Mouse (Mus musculus) spleen, adult 18-20 months (tissue): Measurements from ENCODE around the gene Luc7l3.
"Not testable (repeated sequence)": the region's sequence is repeated elsewhere in the genome, so short reads cannot be mapped to it uniquely, and the experiment has no call there.

ENCODE experiments used
- DNase-seq, 2 experiments: peaks; one replicate each; pipeline ENCODE4 v3.0.0; 2022; ENCODE audit warnings: mixed read lengths in 2 of 2

Luc7l3 gene

DNA sequence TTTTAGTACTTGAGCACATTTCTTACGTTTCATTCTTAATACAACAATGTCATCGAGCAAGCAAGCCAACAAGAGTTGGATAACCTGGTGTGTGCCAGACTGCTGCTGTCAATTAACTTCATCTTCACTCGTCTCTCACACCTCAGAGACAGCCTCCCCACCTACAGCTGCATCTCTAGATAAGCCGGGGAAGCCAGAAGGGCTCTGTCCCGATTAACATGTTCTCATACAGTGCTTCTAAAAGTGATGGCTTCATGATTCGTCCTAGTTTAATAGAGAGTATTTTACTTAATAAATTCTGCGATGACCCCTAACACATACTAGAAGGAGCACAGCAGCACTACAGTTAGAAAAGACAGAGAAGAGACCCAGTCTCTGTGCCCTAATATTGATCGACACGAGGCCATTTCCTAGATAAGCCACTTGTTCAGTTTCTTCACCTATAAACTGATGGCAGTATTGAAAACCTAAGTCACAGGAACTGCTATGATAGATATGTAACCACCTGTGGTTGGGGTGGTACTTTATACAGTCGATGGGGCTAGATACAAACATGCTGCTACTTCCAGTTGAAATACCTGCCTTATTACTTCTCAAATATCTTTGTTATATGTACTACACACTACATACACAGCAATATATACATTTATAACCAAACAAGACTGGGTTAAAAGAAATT is 31.6 kb downstream of the Luc7l3 start:
- no peak for DNase-seq

DNA sequence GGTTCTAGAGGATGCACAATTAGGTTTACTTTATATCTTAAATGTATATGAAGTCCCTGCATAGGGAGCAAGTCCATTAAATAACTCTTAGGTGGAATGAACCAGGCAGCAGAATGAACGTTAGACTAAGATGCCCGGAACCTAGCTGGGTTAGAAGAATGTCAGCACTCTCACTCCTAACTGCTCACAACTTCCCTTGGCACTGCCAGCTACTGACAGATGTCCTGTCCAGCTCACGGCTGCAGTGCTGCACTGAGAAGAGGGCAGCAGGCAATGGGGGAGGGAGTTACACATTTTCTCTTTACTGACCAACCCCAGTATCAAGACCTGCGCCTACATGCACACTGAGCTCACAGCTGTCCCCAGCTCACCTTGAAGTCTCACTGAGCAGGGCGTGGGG is 34.7 kb downstream of the Luc7l3 start:
- DNase-seq: no peak

DNA sequence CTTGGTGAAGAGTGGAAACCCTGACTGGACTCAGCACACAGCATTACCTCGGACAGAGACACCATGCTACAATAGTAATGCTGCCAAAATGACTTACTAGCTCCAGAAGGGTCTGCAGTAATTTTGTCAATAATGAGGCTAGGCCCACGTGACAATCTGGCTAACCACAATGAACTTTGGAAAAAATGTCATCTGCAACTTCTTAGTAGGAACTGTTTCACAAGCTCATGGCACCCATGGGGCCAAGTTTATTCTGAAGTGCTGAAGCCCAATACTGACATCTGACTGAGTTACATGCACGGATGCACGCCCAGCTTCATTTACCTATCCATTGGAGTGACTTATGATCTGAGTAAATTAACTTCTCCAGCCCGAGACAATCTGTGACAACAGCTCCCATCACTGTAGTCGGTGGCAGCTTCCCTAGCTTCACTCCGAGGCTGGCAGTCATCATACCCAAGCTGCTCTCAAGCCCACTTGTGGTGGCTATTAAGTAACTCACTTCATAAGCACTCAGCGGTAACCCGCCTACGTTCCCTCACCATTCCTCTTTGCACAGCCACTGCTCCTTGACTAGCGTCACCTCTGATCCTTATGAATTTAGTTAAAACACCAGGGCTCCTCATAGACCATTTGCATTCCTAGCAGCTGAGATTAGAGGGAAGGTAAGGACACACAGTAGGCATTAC is 35.8 kb downstream of the Luc7l3 start:
- no peak for DNase-seq

DNA sequence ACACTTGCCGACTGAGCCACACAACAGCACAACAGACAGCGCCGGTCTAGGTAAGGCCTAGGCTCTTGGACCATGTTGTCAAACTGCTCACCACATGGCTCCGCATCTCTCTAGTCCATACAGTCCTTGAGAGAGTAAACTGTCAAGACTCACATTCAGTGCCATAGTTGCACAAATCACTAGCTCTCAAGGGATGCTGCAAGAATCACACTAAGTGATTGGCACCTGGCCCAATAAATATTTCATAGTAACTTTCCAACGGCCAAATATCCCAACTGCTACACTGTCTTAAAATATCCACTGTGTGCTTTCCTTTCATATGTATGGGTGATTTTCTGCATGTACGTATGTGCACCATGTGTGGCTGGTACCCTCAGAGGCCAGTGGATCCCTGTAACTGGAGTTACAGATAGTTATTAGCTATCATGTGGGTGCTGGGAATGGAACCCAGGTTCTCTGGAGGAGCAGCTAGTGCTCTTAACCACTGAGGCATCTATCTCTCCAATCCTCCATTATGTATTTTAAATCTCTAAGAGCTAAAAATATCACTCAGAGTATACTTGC is 38.2 kb downstream of the Luc7l3 start:
- no peak for DNase-seq

DNA sequence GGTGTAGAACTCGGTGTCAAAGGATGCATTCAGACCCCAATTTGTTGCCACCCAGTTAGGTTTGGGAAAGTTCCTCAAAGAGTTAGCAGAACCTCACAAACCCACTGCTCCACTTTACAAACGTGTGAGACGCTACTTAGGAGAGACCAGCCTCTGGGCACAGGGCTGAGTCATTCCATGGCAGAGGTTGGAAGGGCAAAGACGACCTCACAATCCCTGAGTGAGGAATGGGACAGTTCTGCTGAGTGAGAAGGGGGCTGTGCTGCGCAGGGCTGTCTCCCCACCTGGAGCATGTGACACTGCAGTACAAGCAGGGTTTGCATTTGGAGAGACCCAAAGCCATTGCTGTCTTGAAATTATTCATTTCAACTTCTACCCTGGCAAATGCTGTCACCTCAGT is 39.5 kb downstream of the Luc7l3 start:
- no peak for DNase-seq

DNA sequence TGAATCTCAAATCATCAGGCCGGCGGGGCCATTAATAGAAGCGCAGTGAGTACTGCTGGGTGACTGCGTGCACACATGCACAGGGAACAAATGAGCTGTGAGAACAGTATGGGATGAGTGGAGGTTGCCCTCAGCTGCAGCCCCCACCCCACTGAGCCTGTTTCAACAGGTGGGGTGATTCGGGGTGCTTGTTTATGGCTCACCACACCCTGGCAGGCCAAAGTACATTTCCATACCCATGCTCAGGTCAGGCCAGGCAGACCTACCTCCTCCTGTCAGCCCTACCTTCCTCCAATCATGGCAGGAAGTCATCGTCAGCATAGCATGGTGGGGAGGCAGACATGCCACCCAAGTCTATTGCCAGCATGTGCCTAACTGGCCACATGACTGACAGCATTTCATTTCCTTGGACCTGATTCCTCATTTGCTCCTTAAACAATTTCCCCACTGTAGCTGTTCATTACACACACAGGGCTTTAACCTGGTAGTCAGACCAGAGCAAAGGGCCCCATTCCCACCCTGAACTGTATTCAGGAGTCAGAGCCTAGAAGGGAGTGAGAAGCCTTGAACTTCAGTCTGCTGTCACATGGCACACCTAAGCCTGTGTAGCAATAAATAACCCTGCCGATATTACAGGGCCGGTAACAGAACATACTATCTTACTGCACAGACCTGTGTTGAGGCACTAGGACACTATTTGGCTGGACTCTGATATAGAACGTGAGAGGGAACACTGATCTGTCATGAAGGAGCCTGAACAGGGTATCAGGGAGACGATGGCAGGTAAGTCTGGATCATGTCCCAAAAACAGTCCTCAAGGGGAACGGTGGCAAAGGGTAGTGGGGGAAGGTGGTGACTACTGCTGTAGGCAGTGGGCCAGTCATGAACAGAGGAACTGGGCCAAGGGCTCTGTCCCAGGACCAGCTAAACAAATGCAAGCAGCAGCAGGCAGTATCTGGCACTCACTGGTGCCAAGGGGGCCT is 40.3 kb downstream of the Luc7l3 start, which contains the start of gene Gm21885:
Gene Gm21885, plus strand, starts transcription at position 675 of the 983 bp plus-strand sequence.
- no peak for DNase-seq

DNA sequence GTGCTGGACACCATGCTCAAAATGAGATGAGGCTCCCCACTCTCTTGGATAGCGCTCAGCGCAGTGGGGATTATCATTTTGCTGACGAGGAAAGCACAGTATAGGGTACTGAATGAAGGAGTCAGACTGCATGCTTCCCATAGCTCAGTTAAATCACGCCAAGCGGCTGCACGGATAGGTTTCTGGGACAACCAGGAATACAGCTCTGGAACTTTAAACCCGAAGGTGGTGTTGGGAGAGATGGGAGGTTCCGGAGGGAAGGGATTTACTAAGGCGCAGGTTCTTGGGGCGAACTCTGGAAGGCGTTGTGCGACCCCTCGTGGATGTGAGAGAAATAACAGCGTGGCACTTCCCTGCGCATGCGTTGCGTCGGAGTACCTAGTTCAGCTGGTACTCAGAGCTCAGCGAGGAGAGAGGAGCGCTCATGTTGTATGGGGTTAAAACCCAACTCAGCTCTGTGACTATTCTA is 44.9 kb downstream of the Luc7l3 start:
- DNase-seq: peak; percentile 53 to 79

DNA sequence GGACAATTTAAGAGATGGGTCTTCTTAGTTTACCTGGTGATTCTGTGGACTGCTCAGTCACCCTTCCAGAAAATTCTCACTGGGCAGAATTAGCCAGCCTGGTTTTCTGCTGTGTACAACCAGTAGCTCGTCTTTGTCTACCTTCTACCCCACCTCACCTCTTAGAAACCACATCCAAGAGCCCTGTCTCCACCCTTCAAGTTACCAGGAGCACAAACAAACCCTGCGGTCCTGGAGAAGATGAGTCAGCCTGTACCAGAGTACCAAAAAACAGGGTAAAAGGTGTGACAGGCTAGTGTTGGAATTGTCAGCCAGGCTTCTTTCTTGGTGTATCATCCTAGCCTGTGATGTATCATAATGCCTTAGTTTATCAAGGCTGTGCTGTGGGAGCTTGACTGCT is 46.1 kb downstream of the Luc7l3 start:
- DNase-seq: no peak

DNA sequence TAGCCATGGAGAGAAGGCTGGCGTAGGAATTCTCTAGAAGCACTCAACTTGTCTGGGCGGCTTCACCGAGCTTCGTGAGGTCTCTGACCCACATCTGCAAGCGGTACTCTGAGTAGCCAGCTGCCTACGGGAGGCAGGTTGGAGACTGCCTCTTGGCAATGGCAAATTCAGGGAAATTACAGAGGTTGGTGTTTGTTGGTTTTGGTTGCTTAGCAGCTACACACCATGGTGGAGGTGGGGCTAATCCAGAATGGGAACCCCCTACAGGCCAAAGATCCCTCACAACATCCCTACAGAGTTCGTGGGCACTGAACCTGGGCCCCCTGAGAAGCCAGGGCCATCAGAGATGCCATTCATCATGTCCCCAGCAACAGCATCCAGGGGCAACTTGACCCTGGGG is 46.6 kb downstream of the Luc7l3 start:
- DNase-seq: no peak

DNA sequence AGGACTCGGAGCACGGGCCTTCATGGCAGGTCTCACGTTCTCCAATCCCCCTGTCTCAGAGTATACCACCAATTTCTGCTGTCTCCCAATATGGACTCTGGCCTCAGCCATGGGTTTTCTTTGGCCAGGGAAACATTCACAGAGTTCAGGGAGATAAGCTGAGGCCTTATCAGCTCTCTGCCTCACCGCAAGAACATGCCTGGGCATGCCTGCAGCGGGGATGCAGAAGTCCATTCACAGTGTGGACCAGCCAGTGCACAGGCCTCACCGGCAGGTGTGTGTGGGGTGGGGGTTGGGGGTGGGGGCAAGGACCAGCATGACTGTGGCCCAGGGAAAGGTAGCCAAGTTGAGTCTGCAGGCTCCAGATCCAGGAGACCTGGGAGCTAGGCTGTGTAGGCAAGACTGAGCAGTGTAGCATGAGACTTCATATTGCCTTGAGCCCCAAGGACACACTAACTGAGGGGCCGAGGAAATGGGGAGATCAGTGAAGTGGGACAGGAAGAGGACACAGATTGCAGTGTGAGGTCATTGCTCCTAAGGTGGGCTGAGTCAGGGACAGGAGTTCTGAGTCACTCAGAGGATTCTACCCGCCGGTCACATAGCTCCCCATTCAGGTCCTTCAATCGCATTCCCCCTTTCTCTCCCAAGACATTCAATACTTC is 47.5 kb downstream of the Luc7l3 start:
- no peak for DNase-seq

DNA sequence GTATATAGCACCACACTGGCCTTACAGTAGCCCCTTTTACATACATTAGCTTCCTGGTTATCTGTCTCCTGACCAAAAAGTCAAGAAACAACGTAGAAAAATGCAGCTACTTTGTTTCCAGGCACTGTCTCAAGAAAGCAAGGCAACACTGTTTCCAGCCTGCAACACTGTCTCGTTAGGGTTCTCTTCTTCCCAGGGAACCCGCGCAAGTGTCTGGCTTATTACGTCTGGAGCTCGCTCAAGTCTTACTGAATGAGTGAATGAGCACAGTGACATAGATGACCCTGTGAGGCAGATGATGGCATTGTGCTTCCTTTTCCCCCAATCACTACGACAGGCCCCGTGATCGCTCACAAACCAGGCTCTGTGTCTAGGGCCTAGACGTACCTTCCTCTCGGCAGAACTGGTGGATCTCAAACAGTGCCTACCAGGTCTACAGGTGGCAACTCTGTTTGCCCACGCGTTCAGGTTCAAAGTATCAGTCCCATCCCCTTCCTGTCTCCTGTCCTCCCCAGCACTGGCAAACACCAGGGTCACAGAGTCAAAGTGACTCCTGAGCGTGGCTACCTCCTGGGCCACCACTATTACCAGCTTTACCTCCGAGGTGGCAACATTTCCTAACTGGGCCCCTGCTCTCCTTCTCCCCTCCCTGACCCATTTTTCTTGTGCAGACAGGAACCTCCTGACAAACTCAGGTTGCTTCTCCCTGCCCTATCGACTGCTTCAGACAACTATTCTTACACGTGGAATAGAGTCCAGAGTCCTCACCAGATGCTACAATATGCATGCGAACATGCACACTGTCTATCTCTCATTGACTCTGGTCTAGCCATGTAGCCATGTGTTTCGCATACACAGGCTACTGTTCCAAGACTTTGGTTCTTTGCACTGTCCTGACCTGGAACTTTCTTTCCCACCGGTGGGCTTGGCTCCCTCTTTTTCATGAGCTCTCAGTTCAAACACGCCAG is 48.5 kb downstream of the Luc7l3 start:
- DNase-seq: no peak

DNA sequence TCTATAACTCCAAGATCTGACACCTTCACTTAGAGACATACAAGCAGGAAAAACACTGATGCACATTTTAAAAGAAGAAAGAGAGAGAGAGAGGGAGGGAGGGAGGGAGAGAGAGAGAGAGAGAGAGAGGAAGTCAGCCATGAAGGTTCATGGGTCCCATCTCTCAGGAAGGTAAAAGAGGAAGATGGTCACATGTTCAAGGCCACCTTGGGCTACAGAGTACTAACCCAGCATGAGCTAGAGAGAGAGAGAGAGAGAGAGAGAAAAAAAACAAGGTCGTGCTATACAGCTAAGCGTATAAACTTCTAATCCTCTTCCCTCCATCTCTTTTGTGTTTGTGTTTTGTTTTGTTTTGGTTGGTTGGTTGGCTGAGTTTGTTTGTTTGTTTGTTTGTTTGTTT is 50.8 kb downstream of the Luc7l3 start:
- DNase-seq: no peak

DNA sequence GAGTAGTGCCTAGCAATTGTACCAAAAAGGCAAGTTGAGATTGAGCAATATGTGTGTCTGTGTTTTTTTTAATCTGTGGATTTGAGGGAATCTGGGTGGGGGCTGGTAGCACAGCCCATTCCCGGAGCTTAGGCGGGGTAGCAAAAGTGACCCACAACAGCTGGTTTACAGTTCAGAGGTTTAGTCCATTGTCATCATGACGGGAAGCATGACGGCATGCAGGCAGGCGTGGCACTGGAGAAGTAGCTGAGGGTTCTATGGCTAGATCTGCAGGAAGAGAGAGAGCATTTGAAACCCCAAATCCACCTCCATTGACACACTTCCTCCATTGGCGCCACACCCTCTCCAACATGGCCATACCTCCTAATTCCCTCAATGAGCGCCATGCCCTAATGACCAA is 51.9 kb downstream of the Luc7l3 start:
- no peak for DNase-seq

DNA sequence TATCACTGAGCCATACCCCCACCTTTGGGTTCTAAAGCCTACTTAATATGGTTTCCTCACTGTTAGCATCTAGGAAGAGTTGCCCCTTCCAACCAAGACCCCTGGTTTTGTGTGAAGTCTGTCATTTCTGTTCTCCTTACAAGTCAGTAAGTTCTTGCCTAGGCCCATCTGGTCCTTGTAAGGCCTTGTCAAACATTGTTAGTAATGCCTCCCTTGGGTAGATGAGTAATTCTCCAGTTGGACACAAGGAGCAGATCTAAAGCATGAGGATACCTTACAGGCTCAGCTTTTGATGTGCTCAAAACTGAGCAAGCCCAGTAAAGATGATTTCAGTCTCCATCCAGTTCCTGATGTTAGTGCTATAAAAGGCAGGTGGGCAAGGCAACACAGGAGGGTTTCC is 53.0 kb downstream of the Luc7l3 start:
- no peak for DNase-seq

DNA sequence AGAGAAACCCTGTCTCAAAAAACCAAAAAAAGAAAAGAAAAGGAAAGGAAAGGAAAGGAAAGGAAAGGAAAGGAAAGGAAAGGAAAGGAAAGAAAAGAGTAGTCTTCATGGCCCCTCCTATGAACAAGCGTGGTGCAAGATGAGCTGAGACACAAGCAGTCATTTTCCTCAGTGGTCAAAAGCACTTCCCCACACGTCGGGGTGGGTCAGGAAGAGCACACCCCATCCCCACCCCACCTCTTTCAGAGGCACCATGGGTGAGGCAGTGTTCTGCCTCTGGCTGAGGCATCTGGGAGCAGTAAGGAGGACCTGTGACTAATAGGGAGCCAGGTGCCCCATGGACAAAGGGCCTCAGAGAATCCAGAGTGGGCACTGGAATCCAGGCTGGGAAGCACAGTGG is 55.6 kb downstream of the Luc7l3 start:
- DNase-seq: not testable (repeated sequence)

DNA sequence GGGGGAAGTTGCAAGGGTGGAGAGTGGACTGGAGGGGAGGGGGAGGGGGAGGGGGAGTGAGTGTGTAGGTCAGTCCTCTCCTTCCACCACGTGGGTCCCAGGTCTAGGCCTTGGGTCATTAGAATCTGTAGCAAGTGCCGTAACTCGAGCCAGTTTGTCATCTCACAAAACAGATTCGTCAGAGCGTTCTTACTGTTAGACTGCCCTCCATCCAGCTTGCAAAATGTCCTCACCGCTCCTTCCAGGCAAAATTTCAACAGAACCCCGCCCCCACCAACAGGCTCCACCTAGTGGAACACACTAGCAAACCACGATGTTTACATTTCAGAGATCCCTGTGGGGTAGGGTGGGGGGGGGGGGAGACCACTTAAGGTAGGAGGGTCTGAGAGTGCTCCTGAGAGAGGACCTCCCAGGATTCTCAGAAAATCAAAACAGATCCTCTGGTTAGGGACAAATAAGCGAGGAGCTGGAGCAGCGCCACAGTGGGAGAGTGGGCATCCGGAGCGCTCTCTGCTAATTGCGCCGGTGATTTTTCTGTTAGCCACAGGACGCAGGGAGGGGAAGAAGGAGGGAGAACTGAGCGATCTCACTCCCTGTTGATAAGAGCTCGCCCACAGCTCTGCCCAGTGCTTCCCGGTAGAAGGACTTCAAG is 56.5 kb downstream of the Luc7l3 start:
- peak in 1 of 2 experiments; percentile 13 for DNase-seq

DNA sequence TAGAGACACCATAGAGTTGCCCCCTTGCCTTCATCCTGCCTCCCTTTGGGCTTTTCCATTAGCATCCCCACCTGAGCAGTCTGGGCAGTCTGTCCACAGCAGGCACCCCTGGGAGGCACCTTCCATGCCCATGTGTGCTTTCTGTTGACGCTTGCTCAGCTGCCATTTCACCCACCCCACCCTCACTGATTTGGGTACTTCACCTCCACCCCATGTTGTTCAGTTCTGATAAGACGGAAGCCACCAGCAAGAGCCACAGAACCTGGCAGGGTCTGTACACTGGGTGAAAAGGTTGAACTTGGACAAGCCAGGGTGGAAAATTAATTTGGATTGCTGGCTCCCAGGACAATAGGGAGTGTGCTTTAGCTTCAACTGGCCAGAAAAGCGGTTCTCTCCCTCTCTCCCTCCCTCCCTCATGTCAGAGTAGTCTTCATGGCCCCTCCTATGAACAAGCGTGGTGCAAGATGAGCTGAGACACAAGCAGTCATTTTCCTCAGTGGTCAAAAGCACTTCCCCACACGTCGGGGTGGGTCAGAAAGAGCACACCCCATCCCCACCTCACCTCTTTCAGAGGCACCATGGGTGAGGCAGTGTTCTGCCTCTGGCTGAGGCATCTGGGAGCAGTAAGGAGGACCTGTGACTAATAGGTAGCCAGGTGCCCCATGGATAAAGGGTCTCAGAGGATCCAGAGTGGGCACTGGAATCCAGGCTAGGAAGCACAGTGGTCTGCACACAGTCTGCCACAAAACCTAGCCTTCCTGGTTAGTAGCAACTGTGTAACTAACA is 60.0 kb downstream of the Luc7l3 start:
- DNase-seq: no peak

DNA sequence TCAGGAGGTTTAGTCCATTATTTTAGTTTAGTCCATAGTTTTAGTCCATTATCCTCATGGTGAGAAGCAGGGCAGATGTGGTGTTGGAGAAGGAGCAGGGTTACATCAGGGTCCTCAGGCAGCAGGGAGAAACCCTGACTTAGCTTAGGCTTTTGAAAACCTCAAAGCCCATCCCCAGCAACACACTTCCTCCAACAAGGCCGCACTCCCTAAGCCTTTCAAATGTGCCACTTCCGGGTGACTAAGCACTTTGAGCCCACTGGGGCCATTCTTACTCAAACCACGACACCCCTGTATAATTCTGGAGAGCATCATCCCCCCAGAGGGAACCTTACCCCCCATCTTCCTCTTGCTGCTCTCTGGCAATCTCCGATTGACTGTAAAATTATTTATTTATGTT is 62.0 kb downstream of the Luc7l3 start:
- no peak for DNase-seq

DNA sequence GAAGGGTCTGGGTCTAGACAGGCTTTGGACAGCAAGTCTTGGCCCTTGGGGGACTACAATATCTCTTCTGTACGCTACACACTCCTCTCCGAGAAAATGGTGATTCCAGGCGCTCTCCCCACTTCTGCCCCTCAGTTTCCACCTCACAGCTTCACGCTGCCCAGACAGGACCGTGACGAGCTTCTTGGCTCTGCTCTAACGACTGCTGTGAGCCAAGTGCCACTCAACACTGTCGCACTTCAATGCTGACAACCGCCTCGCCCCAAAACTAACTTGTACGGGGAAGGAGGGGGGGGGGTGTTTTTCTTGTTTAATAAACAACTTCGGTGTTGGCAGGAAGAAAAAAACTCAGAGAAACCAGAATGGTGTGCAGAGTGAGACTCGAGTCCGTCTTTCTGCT is 63.8 kb downstream of the Luc7l3 start:
- DNase-seq: no peak

DNA sequence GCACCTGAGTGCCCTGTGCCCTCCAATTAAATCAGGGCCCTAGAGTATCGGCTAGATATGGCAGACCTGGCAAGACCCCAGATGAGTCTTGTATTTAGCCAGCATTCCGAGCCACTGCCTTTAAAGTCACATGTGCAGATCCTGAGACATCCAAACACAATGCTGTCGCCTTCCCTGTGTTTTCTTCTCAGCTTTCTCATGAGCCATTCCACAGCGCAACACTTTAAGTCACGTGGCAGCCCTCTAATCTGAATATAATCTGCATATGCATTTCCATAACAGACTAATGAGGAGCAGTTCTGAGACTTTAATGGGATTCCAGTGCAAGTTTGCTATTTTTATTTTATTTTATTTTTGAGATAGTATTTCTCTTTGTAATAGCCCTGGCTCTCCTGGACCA is 66.1 kb downstream of the Luc7l3 start:
- no peak for DNase-seq
